Comparison of ENCODE assay signal across 25 mouse cellular contexts in genomic region chr5:113100422-113100821, GRCm38 (mm10). TPM values are rescaled to one million over a fixed set of nuclear protein-coding genes. Genes with fewer than 3 reads are reported as not detected.
DNase-seq lines count a peak whose midpoint lies in the region; ATAC-seq and TF ChIP-seq lines count a peak whose summit lies in the region.
"Had no signal": no experiment of that assay in that cellular context is flagged by ENCODE, and none has a peak within 500 bp of the region (broad histone marks: within the 10 kb centered on the region; RNA-seq: fewer than 3 reads in every experiment).

No protein-coding gene starts in this region.

- H3K36me3 ChIP-seq in intestine, embryonic 16.5 days (ENCODE audit: control insufficient read depth, insufficient read depth, low read length), result peaks cover 9% of the 10 kb centered on the region; the same call in 1 of the 2 replicates
- H3K36me3 ChIP-seq in intestine, postnatal 0 days (ENCODE audit: control insufficient read depth, insufficient read depth), result peaks cover 51% of the 10 kb centered on the region
- no peaks in the 10 kb centered on the region for H3K36me3 ChIP-seq in midbrain, embryonic 11.5 days (ENCODE audit: control insufficient read depth, insufficient read depth, low read length)
- H3K36me3 ChIP-seq in midbrain, postnatal 0 days (ENCODE audit: insufficient read depth, low read length), result peaks cover 12% of the 10 kb centered on the region; the same call in 1 of the 2 replicates
- H3K36me3 ChIP-seq in forebrain, embryonic 14.5 days (ENCODE audit: control insufficient read depth, insufficient read depth, low read length), result peaks cover 6% of the 10 kb centered on the region; the same call in 1 of the 2 replicates

- TF ChIP-seq CTCF in intestine, postnatal 0 days (IDR thresholded peaks at IDR 0.05; ENCODE audit: low read depth), result no peak
- TF ChIP-seq CTCF in midbrain, postnatal 0 days (IDR thresholded peaks at IDR 0.05), result no peak

- no peaks in the 10 kb centered on the region for H3K9me3 ChIP-seq in intestine, embryonic 16.5 days (ENCODE audit: control insufficient read depth, low read length)
- H3K9me3 ChIP-seq in intestine, postnatal 0 days (ENCODE audit: control insufficient read depth), result no peaks in the 10 kb centered on the region
- H3K9me3 ChIP-seq in midbrain, embryonic 11.5 days (ENCODE audit: control insufficient read depth, low read length), result no peaks in the 10 kb centered on the region
- H3K9me3 ChIP-seq in midbrain, postnatal 0 days (ENCODE audit: low read length), result no peaks in the 10 kb centered on the region
- H3K9me3 ChIP-seq in forebrain, embryonic 14.5 days (replicated peaks; ENCODE audit: control insufficient read depth, low read length), result no peaks in the 10 kb centered on the region
- H3K9me3 ChIP-seq: embryonic facial prominence, embryonic 10.5 days; forebrain, embryonic 13.5 days; hindbrain, embryonic 10.5 days had no signal

- H3K4me2 ChIP-seq in intestine, embryonic 16.5 days (ENCODE audit: low read depth, low read length), result no peak overlapping the region
- no peak overlapping the region for H3K4me2 ChIP-seq in intestine, postnatal 0 days (replicated peaks; ENCODE audit: low read depth)
- no peak overlapping the region for H3K4me2 ChIP-seq in midbrain, embryonic 11.5 days
- no peak overlapping the region for H3K4me2 ChIP-seq in midbrain, postnatal 0 days (ENCODE audit: low read depth, low read length, poor library complexity, severe bottlenecking)
- no peak overlapping the region for H3K4me2 ChIP-seq in forebrain, embryonic 14.5 days (ENCODE audit: low read length)
- H3K4me2 ChIP-seq: forebrain, embryonic 13.5 days; heart, embryonic 11.5 days; hindbrain, embryonic 14.5 days had no signal

- WGBS in intestine, embryonic 16.5 days, result 66% methylated on average over 11 of the region's 11 CpGs
- 56% methylated on average over 11 of the region's 11 CpGs for WGBS in intestine, postnatal 0 days
- 88% methylated on average over 11 of the region's 11 CpGs for WGBS in midbrain, embryonic 11.5 days
- WGBS in midbrain, postnatal 0 days, result 94% methylated on average over 11 of the region's 11 CpGs
- 90% methylated on average over 11 of the region's 11 CpGs for WGBS in forebrain, embryonic 14.5 days

- no peaks in the 10 kb centered on the region for H3K4me1 ChIP-seq in intestine, embryonic 16.5 days (ENCODE audit: control insufficient read depth, insufficient read depth, low read length)
- no peaks in the 10 kb centered on the region for H3K4me1 ChIP-seq in intestine, postnatal 0 days (replicated peaks; ENCODE audit: control insufficient read depth, insufficient read depth, low read length)
- peaks cover 4% of the 10 kb centered on the region; the same call in 1 of the 2 replicates for H3K4me1 ChIP-seq in midbrain, embryonic 11.5 days (ENCODE audit: control insufficient read depth, insufficient read depth, low read length)
- peaks cover 6% of the 10 kb centered on the region; the same call in 1 of the 2 replicates for H3K4me1 ChIP-seq in midbrain, postnatal 0 days (ENCODE audit: insufficient read depth, low read length)
- H3K4me1 ChIP-seq in forebrain, embryonic 14.5 days (ENCODE audit: control insufficient read depth, insufficient read depth, low read length), result peaks cover 3% of the 10 kb centered on the region; the same call in 1 of the 2 replicates

- H3K9ac ChIP-seq in intestine, embryonic 16.5 days (ENCODE audit: low read depth, low read length), result 0 out of 2 replicates have a peak overlapping the region, but pooled peaks have one; percentile 10
- H3K9ac ChIP-seq in intestine, postnatal 0 days (ENCODE audit: low read depth, low read length), result no peak overlapping the region
- H3K9ac ChIP-seq in midbrain, embryonic 11.5 days (ENCODE audit: low read length), result no peak overlapping the region
- no peak overlapping the region for H3K9ac ChIP-seq in midbrain, postnatal 0 days (replicated peaks; ENCODE audit: low read length, poor library complexity, severe bottlenecking)
- no peak overlapping the region for H3K9ac ChIP-seq in forebrain, embryonic 14.5 days (ENCODE audit: low read length)
- H3K9ac ChIP-seq: forebrain, embryonic 13.5 days; hindbrain, embryonic 14.5 days had no signal

- DNase-seq in midbrain, embryonic 11.5 days (ENCODE audit: low spot score, missing footprints), result peak; percentile 80
- DNase-seq in midbrain, postnatal 0 days (ENCODE audit: low spot score), result no peak
- peak; percentile 73 for DNase-seq in lung, postnatal 36 days
- DNase-seq in forebrain, embryonic 14.5 days (ENCODE audit: low spot score), result no peak
- DNase-seq: adrenal gland, postnatal 14 days; cerebellum, adult 18-20 months; cerebellum, adult 9-11 months; cerebellum, postnatal 36 days; heart, adult 2 months had no signal

- ATAC-seq in intestine, embryonic 16.5 days, result no peak
- ATAC-seq in intestine, postnatal 0 days, result no peak
- no peak for ATAC-seq in midbrain, embryonic 11.5 days (ENCODE audit: low FRiP score)
- no peak for ATAC-seq in midbrain, postnatal 0 days (ENCODE audit: low FRiP score)
- ATAC-seq in forebrain, embryonic 14.5 days, result no peak
- ATAC-seq: activated CD4-positive, CD25-positive, alpha-beta regulatory T cell, adult 4 months; Patski had no signal

- no peaks in the 10 kb centered on the region for H3K27me3 ChIP-seq in intestine, embryonic 16.5 days (replicated peaks; ENCODE audit: control insufficient read depth, insufficient read depth, low read length)
- H3K27me3 ChIP-seq in intestine, postnatal 0 days (replicated peaks; ENCODE audit: control insufficient read depth, insufficient read depth, low read length), result no peaks in the 10 kb centered on the region
- H3K27me3 ChIP-seq in midbrain, embryonic 11.5 days (ENCODE audit: control insufficient read depth, insufficient read depth, low read length), result no peaks in the 10 kb centered on the region
- H3K27me3 ChIP-seq in midbrain, postnatal 0 days (ENCODE audit: insufficient read depth, low read length), result no peaks in the 10 kb centered on the region
- H3K27me3 ChIP-seq in forebrain, embryonic 14.5 days (replicated peaks; ENCODE audit: control insufficient read depth, insufficient read depth, low read length), result no peaks in the 10 kb centered on the region
- H3K27me3 ChIP-seq: CH12.LX; forebrain, embryonic 13.5 days; Patski had no signal

- H3K4me3 ChIP-seq in intestine, embryonic 16.5 days (ENCODE audit: low read length), result no peak overlapping the region
- no peak overlapping the region for H3K4me3 ChIP-seq in intestine, postnatal 0 days (ENCODE audit: low read depth, low read length)
- H3K4me3 ChIP-seq in midbrain, embryonic 11.5 days (ENCODE audit: low read depth, low read length), result no peak overlapping the region
- H3K4me3 ChIP-seq in midbrain, postnatal 0 days (ENCODE audit: low read depth, low read length), result no peak overlapping the region
- H3K4me3 ChIP-seq in forebrain, embryonic 14.5 days (ENCODE audit: low read depth, low read length), result no peak overlapping the region
- H3K4me3 ChIP-seq: embryonic facial prominence, embryonic 10.5 days; forebrain, embryonic 13.5 days; heart, adult 2 months; hindbrain, embryonic 10.5 days had no signal

- H3K27ac ChIP-seq in intestine, embryonic 16.5 days (ENCODE audit: low read length), result no peak overlapping the region
- H3K27ac ChIP-seq in intestine, postnatal 0 days (ENCODE audit: low read depth, low read length), result no peak overlapping the region; the same call in 1 of the 2 replicates
- H3K27ac ChIP-seq in midbrain, embryonic 11.5 days (ENCODE audit: low read depth, low read length), result no peak overlapping the region
- H3K27ac ChIP-seq in midbrain, postnatal 0 days (ENCODE audit: low read depth, low read length), result no peak overlapping the region
- no peak overlapping the region for H3K27ac ChIP-seq in forebrain, embryonic 14.5 days (ENCODE audit: low read depth, low read length)
- H3K27ac ChIP-seq: embryonic facial prominence, embryonic 10.5 days; forebrain, embryonic 13.5 days; heart, adult 2 months; hindbrain, embryonic 14.5 days had no signal

RNA-seq across cellular contexts. Expression of gene Crybb3, which starts 19.0 kb away (rescaled TPM):
- polyA plus RNA-seq in intestine, embryonic 16.5 days (2015; fragmentation: Nextera tagmentation; extraction: Ambion mirVana), result 0.35 and 0.56 TPM in 2 replicates
- polyA plus RNA-seq in intestine, postnatal 0 days (2015; fragmentation: Nextera tagmentation; extraction: Ambion mirVana), result 0.93 and 1.2 TPM in 2 replicates
- polyA plus RNA-seq in midbrain, embryonic 11.5 days (2014; fragmentation: Nextera tagmentation; extraction: Ambion mirVana), result 0.18 TPM in 1 of 2 replicates, not detected in the other
- total RNA-seq in midbrain, postnatal 0 days (2014; rRNA removed), result 1.4 and 3.0 TPM in 2 replicates
- polyA plus RNA-seq in midbrain, postnatal 0 days (2015; fragmentation: Nextera tagmentation; extraction: Ambion mirVana), result 2.2 and 3.1 TPM in 2 replicates
- polyA plus RNA-seq in forebrain, embryonic 14.5 days (2014; fragmentation: Nextera tagmentation; extraction: Ambion mirVana), result 0.48 and 0.70 TPM in 2 replicates
- total RNA-seq: CH12.LX had no signal
- polyA plus RNA-seq: activated CD4-positive, CD25-positive, alpha-beta regulatory T cell, adult 4 months had no signal

RNA-seq across cellular contexts. Expression of gene Crybb2, which starts 30.5 kb away (rescaled TPM):
- not detected in 2 replicates for polyA plus RNA-seq in intestine, embryonic 16.5 days (2015; fragmentation: Nextera tagmentation; extraction: Ambion mirVana)
- not detected in 2 replicates for polyA plus RNA-seq in intestine, postnatal 0 days (2015; fragmentation: Nextera tagmentation; extraction: Ambion mirVana)
- not detected in 2 replicates for polyA plus RNA-seq in midbrain, embryonic 11.5 days (2014; fragmentation: Nextera tagmentation; extraction: Ambion mirVana)
- total RNA-seq in midbrain, postnatal 0 days (2014; rRNA removed), result not detected in 2 replicates
- not detected in 2 replicates for polyA plus RNA-seq in midbrain, postnatal 0 days (2015; fragmentation: Nextera tagmentation; extraction: Ambion mirVana)
- polyA plus RNA-seq in forebrain, embryonic 14.5 days (2014; fragmentation: Nextera tagmentation; extraction: Ambion mirVana), result not detected in 2 replicates
- total RNA-seq: adrenal gland, adult 18-20 months; adrenal gland, postnatal 14 days; CH12.LX; gastrocnemius, adult 8-10 months; gastrocnemius, postnatal 4 days; heart, adult 2 months; heart, postnatal 25 days had no signal
- polyA plus RNA-seq: activated CD4-positive, CD25-positive, alpha-beta regulatory T cell, adult 4 months; embryonic facial prominence, embryonic 10.5 days; embryonic facial prominence, embryonic 14.5 days; forebrain, embryonic 13.5 days; heart, adult 2 months; heart, embryonic 11.5 days; heart, embryonic 16.5 days; hindbrain, embryonic 10.5 days; hindbrain, embryonic 14.5 days; Patski had no signal

Comparison
In these comparisons a context has a peak if more than half of its experiments do, and no peak if none do; other contexts are left out.
1. DNase-seq: peak in midbrain, embryonic 11.5 days (single experiment) and lung, postnatal 36 days (single experiment); none in midbrain, postnatal 0 days (single experiment) and forebrain, embryonic 14.5 days (single experiment).